14 mouse cellular contexts compared by ENCODE assay signal in genomic region chr4:97948250-97948649, GRCm38 (mm10).
DNase-seq lines count a peak whose midpoint lies in the region; ATAC-seq lines count a peak whose summit lies in the region.
"Had no signal": no experiment of that assay in that cellular context is flagged by ENCODE, and none has a peak within 500 bp of the region (broad histone marks: within the 10 kb centered on the region; RNA-seq: fewer than 3 reads in every experiment).

No protein-coding gene starts in this region.

- H3K27me3 ChIP-seq in forebrain, embryonic 15.5 days: no peaks in the 10 kb centered on the region
- H3K27me3 ChIP-seq in midbrain, embryonic 10.5 days (ENCODE audit: low read depth, poor library complexity, severe bottlenecking): no peaks in the 10 kb centered on the region
- H3K27me3 ChIP-seq: heart, embryonic 15.5 days; liver, embryonic 13.5 days had no signal

- H3K27ac ChIP-seq in forebrain, embryonic 15.5 days (replicated peaks): peak overlapping the region; percentile 16
- peak overlapping the region; percentile 63 for H3K27ac ChIP-seq in midbrain, embryonic 10.5 days (replicated peaks)
- H3K27ac ChIP-seq: heart, embryonic 15.5 days; liver, embryonic 13.5 days had no signal

- H3K4me1 ChIP-seq in forebrain, embryonic 15.5 days: peaks cover 45% of the 10 kb centered on the region
- H3K4me1 ChIP-seq in midbrain, embryonic 10.5 days: peaks cover 25% of the 10 kb centered on the region
- H3K4me1 ChIP-seq: liver, embryonic 13.5 days had no signal

- H3K4me3 ChIP-seq in forebrain, embryonic 15.5 days: no peak overlapping the region
- no peak overlapping the region for H3K4me3 ChIP-seq in midbrain, embryonic 10.5 days
- H3K4me3 ChIP-seq: heart, embryonic 15.5 days; liver, embryonic 13.5 days had no signal

- no peaks in the 10 kb centered on the region for H3K9me3 ChIP-seq in forebrain, embryonic 15.5 days
- no peaks in the 10 kb centered on the region for H3K9me3 ChIP-seq in midbrain, embryonic 10.5 days (replicated peaks)
- H3K9me3 ChIP-seq: heart, embryonic 15.5 days; liver, embryonic 13.5 days had no signal

- no peak overlapping the region for H3K9ac ChIP-seq in forebrain, embryonic 15.5 days (replicated peaks)
- H3K9ac ChIP-seq: heart, embryonic 15.5 days; liver, embryonic 13.5 days had no signal

- ATAC-seq in forebrain, embryonic 15.5 days (replicated peaks): peak; percentile 68

- H3K36me3 ChIP-seq in forebrain, embryonic 15.5 days: no peaks in the 10 kb centered on the region
- H3K36me3 ChIP-seq in midbrain, embryonic 10.5 days: no peaks in the 10 kb centered on the region
- H3K36me3 ChIP-seq: heart, embryonic 15.5 days; liver, embryonic 13.5 days had no signal

- DNase-seq in embryo, embryonic 10.5 days (ENCODE audit: low spot score): peak; percentile 28
- DNase-seq in embryo, embryonic 10 days (ENCODE audit: low spot score): no peak
- DNase-seq in midbrain, embryonic 10.5 days (ENCODE audit: low spot score): no peak
- DNase-seq in retina, embryonic 14.5 days (ENCODE audit: low spot score): peak; percentile 18
- DNase-seq in frontal cortex, postnatal 25 days (ENCODE audit: low spot score in 2 of 2): no peak
- no peak for DNase-seq in layer of hippocampus, postnatal 25 days (ENCODE audit: extremely low spot score in 1 of 2, low spot score in 1 of 2)
- DNase-seq in cerebellum, postnatal 25 days: no peak
- DNase-seq: adrenal gland, postnatal 10 days; gastrocnemius, postnatal 36 days; kidney, adult 18-20 months; liver, embryonic 13.5 days; lung, postnatal 10 days had no signal

- WGBS in forebrain, embryonic 15.5 days: 4% methylated on average over 8 of the region's 8 CpGs
- WGBS in midbrain, embryonic 10.5 days: 32% methylated on average over 8 of the region's 8 CpGs

- no peak overlapping the region for H3K4me2 ChIP-seq in forebrain, embryonic 15.5 days (replicated peaks)
- H3K4me2 ChIP-seq: heart, embryonic 15.5 days; liver, embryonic 13.5 days had no signal

Comparison
In these comparisons a context has a peak if more than half of its experiments do, and no peak if none do; other contexts are left out.
1. DNase-seq: peak in embryo, embryonic 10.5 days (single experiment) and retina, embryonic 14.5 days (single experiment); none in embryo, embryonic 10 days (single experiment), midbrain, embryonic 10.5 days (single experiment), frontal cortex, postnatal 25 days (0 of 2), layer of hippocampus, postnatal 25 days (0 of 2) and cerebellum, postnatal 25 days (0 of 2).